Mouse (Mus musculus) lung, embryonic 16.5 days (tissue): ENCODE measurements around the gene Tprg. TPM values are rescaled to one million over a fixed set of nuclear protein-coding genes. Genes with fewer than 3 reads are reported as not detected.

Source experiments
- ATAC-seq: fragments of 200-750 bp; cut with Nextera tagmentation; 2 replicates; pipeline ENCODE4 v1.8.0; 2017; ENCODE audit warnings: low read depth, mild to moderate bottlenecking, moderate library complexity
- H3K27ac ChIP-seq: fragments of 300-500 bp; sonication (generic); 2 replicates; pipeline ENCODE4 v1.5.1; 2014; ENCODE audit warnings: mild to moderate bottlenecking, control low read depth, low read length
- H3K27me3 ChIP-seq: fragments of 300-500 bp; sonication (generic); 2 replicates; pipeline ENCODE4 v1.6.1; 2014; ENCODE audit warnings: low read depth, low read length, mixed read lengths; ENCODE audit not compliant: control insufficient read depth, insufficient read depth
- H3K36me3 ChIP-seq: fragments of 300-500 bp; sonication (generic); 2 replicates; pipeline ENCODE4 v1.6.1; 2014; ENCODE audit warnings: low read length; ENCODE audit not compliant: control insufficient read depth, insufficient read depth
- H3K4me1 ChIP-seq: fragments of 300-500 bp; sonication (generic); replicated peaks from 2 replicates; pipeline ENCODE4 v1.6.1; 2014; ENCODE audit warnings: low read length, mixed read lengths; ENCODE audit not compliant: control insufficient read depth, insufficient read depth
- H3K4me2 ChIP-seq: fragments of 300-500 bp; sonication (generic); 2 replicates; pipeline ENCODE4 v1.6.1; 2014; ENCODE audit warnings: low read depth, low read length, control low read depth
- H3K4me3 ChIP-seq: fragments of 300-500 bp; sonication (generic); 2 replicates; pipeline ENCODE4 v1.5.1; 2014; ENCODE audit warnings: mild to moderate bottlenecking, low read length, control low read depth
- H3K9ac ChIP-seq: fragments of 300-500 bp; sonication (generic); 2 replicates; pipeline ENCODE4 v1.6.1; 2014; ENCODE audit warnings: low read length, control low read depth
- H3K9me3 ChIP-seq: fragments of 300-500 bp; sonication (generic); 2 replicates; pipeline ENCODE4 v1.6.1; 2016; ENCODE audit warnings: low read length; ENCODE audit not compliant: control insufficient read depth
- WGBS: fragments of 180-500 bp; shearing (Covaris S2); extraction: QIAGEN DNeasy Blood & Tissue Kit; methylation state at CpG from one replicate; pipeline ENCODE4 v1.1.7; 2014; 5-methylcytosine and 5-hydroxymethylcytosine counted together
- polyA plus RNA-seq: library from polyadenylated mRNA; unstranded; fragments of >200 nt; fragmentation: Nextera tagmentation; extraction: Ambion mirVana; gene quantifications from 2 replicates; pipeline ENCODE4 v1.2.1, GENCODE M21; 2015

The Tprg gene
- 0.19 and 0.53 TPM in 2 replicates for polyA plus RNA-seq

GRCm38 (mm10) chr16:25286517-25286916 lies at the start of gene Tprg:
Tprg (plus strand) TSS chr16:25286817.
- no peak within 1 kb of the TSS for H3K4me3 ChIP-seq

GRCm38 (mm10) chr16:25238274-25239050 lies 48.2 kb upstream of the Tprg start:
- ATAC-seq: peak; percentile 71
- no peak overlapping the region for H3K4me3 ChIP-seq
- no peak overlapping the region for H3K4me2 ChIP-seq
- 0 out of 2 replicates have a peak overlapping the region, but pooled peaks have one; percentile 49 for H3K27ac ChIP-seq
- no peaks in the 10 kb centered on the region for H3K4me1 ChIP-seq
- 39% methylated on average over 11 of the region's 11 CpGs for WGBS
- H3K9ac ChIP-seq: no peak overlapping the region
- no peaks in the 10 kb centered on the region for H3K36me3 ChIP-seq
- H3K9me3 ChIP-seq: no peaks in the 10 kb centered on the region
- no peaks in the 10 kb centered on the region for H3K27me3 ChIP-seq

More at GRCm38 (mm10) chr16:25286517-25286916, at the start of gene Tprg:
- H3K9ac ChIP-seq: no peak within 1 kb of the TSS
- WGBS: 86% methylated on average over 5 of the region's 5 CpGs
- H3K4me1 ChIP-seq: no peaks in the 10 kb centered on the region
- no peaks in the 10 kb centered on the region for H3K9me3 ChIP-seq
- no peaks in the 10 kb centered on the region for H3K27me3 ChIP-seq
- H3K36me3 ChIP-seq: no peaks in the 10 kb centered on the region
- no peak for ATAC-seq
- H3K4me2 ChIP-seq: no peak within 1 kb of the TSS
- H3K27ac ChIP-seq: no peak within 1 kb of the TSS

- Histone ChIP-seq H3K4me3 (no peak overlapping the region), H3K4me1 (0 out of 2 replicates have a peak, but pooled peaks cover 2% of the 10 kb centered on the region), H3K27me3 (no peaks in the 10 kb centered on the region), H3K9me3 (no peaks in the 10 kb centered on the region), H3K27ac (no peak overlapping the region), H3K4me2 (no peak overlapping the region), H3K9ac (no peak overlapping the region), H3K36me3 (no peaks in the 10 kb centered on the region)
- ATAC-seq: no peak
- WGBS: 69% methylated on average over 6 of the region's 6 CpGs
Observed at GRCm38 (mm10) chr16:25248889-25249288, 37.7 kb upstream of the Tprg start.

- Histone ChIP-seq H3K4me1 (peaks cover 2% of the 10 kb centered on the region; the same call in 1 of the 2 replicates), H3K4me2 (no peak overlapping the region), H3K36me3 (no peaks in the 10 kb centered on the region), H3K9ac (no peak overlapping the region), H3K9me3 (no peaks in the 10 kb centered on the region), H3K27ac (no peak overlapping the region), H3K27me3 (no peaks in the 10 kb centered on the region), H3K4me3 (no peak overlapping the region)
- no peak for ATAC-seq
- 85% methylated on average over 6 of the region's 6 CpGs for WGBS
Observed at GRCm38 (mm10) chr16:25250129-25250749, 36.4 kb upstream of the Tprg start.

GRCm38 (mm10) chr16:25251080-25251479 lies 35.5 kb upstream of the Tprg start:
- 74% methylated on average over 9 of the region's 9 CpGs for WGBS
- ATAC-seq: no peak

GRCm38 (mm10) chr16:25254646-25255045 lies 32.0 kb upstream of the Tprg start:
- no peaks in the 10 kb centered on the region for H3K36me3 ChIP-seq
- H3K27ac ChIP-seq: peak overlapping the region; percentile 56
- H3K27me3 ChIP-seq: no peaks in the 10 kb centered on the region
- H3K9me3 ChIP-seq: no peaks in the 10 kb centered on the region
- no peaks in the 10 kb centered on the region; the same call in 1 of the 2 replicates for H3K4me1 ChIP-seq
- 66% methylated on average over 6 of the region's 6 CpGs for WGBS
- ATAC-seq: no peak
- no peak overlapping the region for H3K4me3 ChIP-seq
- H3K4me2 ChIP-seq: 0 out of 2 replicates have a peak overlapping the region, but pooled peaks have one; percentile 31
- H3K9ac ChIP-seq: no peak overlapping the region

More at GRCm38 (mm10) chr16:25251080-25251479, 35.5 kb upstream of the Tprg start:
- Histone ChIP-seq H3K9ac (no peak overlapping the region), H3K27ac (no peak overlapping the region), H3K27me3 (no peaks in the 10 kb centered on the region), H3K4me3 (no peak overlapping the region), H3K36me3 (no peaks in the 10 kb centered on the region), H3K9me3 (no peaks in the 10 kb centered on the region), H3K4me2 (no peak overlapping the region), H3K4me1 (peaks cover 2% of the 10 kb centered on the region; the same call in 1 of the 2 replicates)

- H3K4me1 ChIP-seq: no peaks in the 10 kb centered on the region; the same call in 1 of the 2 replicates
- 43% methylated on average over 11 of the region's 11 CpGs for WGBS
- H3K27ac ChIP-seq: peak overlapping the region; percentile 56
- no peaks in the 10 kb centered on the region for H3K9me3 ChIP-seq
- H3K36me3 ChIP-seq: no peaks in the 10 kb centered on the region
- H3K4me2 ChIP-seq: 0 out of 2 replicates have a peak overlapping the region, but pooled peaks have one; percentile 31
- peak; percentile 84 for ATAC-seq
- H3K4me3 ChIP-seq: no peak overlapping the region
- no peaks in the 10 kb centered on the region for H3K27me3 ChIP-seq
- H3K9ac ChIP-seq: no peak overlapping the region
Observed at GRCm38 (mm10) chr16:25255186-25255585, 31.4 kb upstream of the Tprg start.

- peak; percentile 84 for ATAC-seq
- WGBS: 64% methylated on average over 8 of the region's 8 CpGs
- no peaks in the 10 kb centered on the region; the same call in 1 of the 2 replicates for H3K4me1 ChIP-seq
- peak overlapping the region; percentile 33 for H3K27ac ChIP-seq
- no peaks in the 10 kb centered on the region for H3K27me3 ChIP-seq
- 0 out of 2 replicates have a peak overlapping the region, but pooled peaks have one; percentile 31 for H3K4me2 ChIP-seq
- H3K9me3 ChIP-seq: no peaks in the 10 kb centered on the region
- H3K36me3 ChIP-seq: no peaks in the 10 kb centered on the region
- no peak overlapping the region for H3K4me3 ChIP-seq
- no peak overlapping the region for H3K9ac ChIP-seq
Observed at GRCm38 (mm10) chr16:25255603-25256260, 30.9 kb upstream of the Tprg start.

- Histone ChIP-seq H3K4me1 (no peaks in the 10 kb centered on the region), H3K4me2 (no peak overlapping the region), H3K36me3 (no peaks in the 10 kb centered on the region), H3K27me3 (no peaks in the 10 kb centered on the region; the same call in 1 of the 2 replicates), H3K9ac (no peak overlapping the region), H3K27ac (no peak overlapping the region), H3K4me3 (no peak overlapping the region), H3K9me3 (no peaks in the 10 kb centered on the region)
- WGBS: 82% methylated on average over 5 of the region's 5 CpGs
- no peak for ATAC-seq
Observed at GRCm38 (mm10) chr16:25262306-25262705, 24.3 kb upstream of the Tprg start.
